Mouse (Mus musculus) MEL (cell line): ENCODE measurements at regions not wholly inside any gene's neighbourhood (a gene's known extent, or its start where the extent isn't known, plus 50 kb on each side); places are given as distances from the start of the nearest gene placed in this dataset.

Experiments
- DNase-seq: peaks from one replicate; pipeline ENCODE4 v3.0.0; 2011; ENCODE audit warnings: low read depth, low spot score
- H3K27ac ChIP-seq: 2 replicates; pipeline ENCODE4 v1.5.1; 2012; ENCODE audit warnings: low read depth, mild to moderate bottlenecking, control low read depth, low read length, moderate library complexity; ENCODE audit not compliant: control insufficient read depth
- H3K27me3 ChIP-seq, 2 experiments: fragments of 150-350 bp in 1 of 2; sonication (generic) in 1 of 2; 2 replicates each; pipeline ENCODE4 v1.6.1; 2012; ENCODE audit warnings: low read length in 2 of 2, mild to moderate bottlenecking in 2 of 2, improper control_type of control experiment in 1 of 2, moderate library complexity in 1 of 2; ENCODE audit not compliant: insufficient read depth in 2 of 2, control insufficient read depth in 1 of 2
- H3K36me3 ChIP-seq, 2 experiments: 2 replicates each; pipeline ENCODE4 v1.6.1; 2012 to 2014; ENCODE audit warnings: low read length in 2 of 2, improper control_type of control experiment in 1 of 2, inconsistent platforms in 1 of 2, mild to moderate bottlenecking in 1 of 2; ENCODE audit not compliant: insufficient read depth in 2 of 2, control insufficient read depth in 1 of 2
- H3K4me1 ChIP-seq, 2 experiments: fragments of 150-350 bp in 1 of 2; sonication (generic) in 1 of 2; 2 replicates each; pipeline ENCODE4 v1.6.1; 2012; ENCODE audit warnings: low read length in 2 of 2, improper control_type of control experiment in 1 of 2, mild to moderate bottlenecking in 1 of 2; ENCODE audit not compliant: insufficient read depth in 2 of 2, control insufficient read depth in 1 of 2
- H3K4me3 ChIP-seq, 2 experiments: fragments of 150-350 bp in 1 of 2; sonication (generic) in 1 of 2; 2 replicates each; pipeline ENCODE4 v1.5.1; 2012; ENCODE audit warnings: low read depth in 2 of 2, low read length in 2 of 2, mild to moderate bottlenecking in 2 of 2, moderate library complexity in 2 of 2, control low read depth in 1 of 2, improper control_type of control experiment in 1 of 2; ENCODE audit not compliant: control insufficient read depth in 1 of 2, insufficient read depth in 1 of 2
- H3K79me2 ChIP-seq: 2 replicates; pipeline ENCODE4 v1.6.1; 2012; ENCODE audit warnings: mild to moderate bottlenecking, low read length, moderate library complexity; ENCODE audit not compliant: control insufficient read depth, poor library complexity, insufficient read depth
- H3K9ac ChIP-seq: 2 replicates; pipeline ENCODE4 v1.6.1; 2012; ENCODE audit warnings: low read depth, mild to moderate bottlenecking, control low read depth, low read length, moderate library complexity; ENCODE audit not compliant: control insufficient read depth, poor library complexity, severe bottlenecking
- H3K9me3 ChIP-seq: fragments of 150-350 bp; sonication (generic); replicated peaks from 2 replicates; pipeline ENCODE4 v1.6.1; 2012; ENCODE audit warnings: mild to moderate bottlenecking, low read length, improper control_type of control experiment, moderate library complexity; ENCODE audit not compliant: insufficient read depth
- BHLHE40 ChIP-seq: IDR thresholded peaks from 2 replicates; pipeline ENCODE4 v1.6.1; 2012; ENCODE audit warnings: low read depth, mild to moderate bottlenecking, inconsistent platforms, low read length, improper control_type of control experiment, borderline replicate concordance
- CHD1 ChIP-seq: IDR thresholded peaks from 2 replicates; pipeline ENCODE4 v1.6.1; 2012; ENCODE audit warnings: low read depth, mild to moderate bottlenecking, inconsistent platforms, low read length, improper control_type of control experiment
- CTCF ChIP-seq, 3 experiments: IDR thresholded peaks in 2 of 3; conservative IDR thresholded peaks in 1 of 3; 2 replicates each; pipeline ENCODE4 v1.5.1; 2011 to 2012; ENCODE audit warnings: low read length in 3 of 3, low read depth in 2 of 3, mild to moderate bottlenecking in 2 of 3, improper control_type of control experiment in 1 of 3, inconsistent platforms in 1 of 3, mixed read lengths in 1 of 3, moderate library complexity in 1 of 3; ENCODE audit not compliant: control insufficient read depth in 1 of 3, insufficient read depth in 1 of 3, poor library complexity in 1 of 3, severe bottlenecking in 1 of 3
- E2F4 ChIP-seq: IDR thresholded peaks from 2 replicates; pipeline ENCODE4 v1.6.1; 2011; ENCODE audit warnings: low read depth, low read length, improper control_type of control experiment, borderline replicate concordance
- ETS1 ChIP-seq: IDR thresholded peaks from 2 replicates; pipeline ENCODE4 v1.6.1; 2012; ENCODE audit warnings: low read depth, mild to moderate bottlenecking, inconsistent platforms, low read length, improper control_type of control experiment, moderate library complexity
- GABPA ChIP-seq: IDR thresholded peaks from 2 replicates; pipeline ENCODE4 v1.6.1; 2012; ENCODE audit warnings: low read depth, mild to moderate bottlenecking, inconsistent platforms, low read length, improper control_type of control experiment, moderate library complexity
- KAT2A ChIP-seq: conservative IDR thresholded peaks from 2 replicates; pipeline ENCODE4 v1.6.1; 2012; ENCODE audit warnings: low read depth, low read length, improper control_type of control experiment, inconsistent platforms
- NRF1 ChIP-seq: IDR thresholded peaks from 2 replicates; pipeline ENCODE4 v1.6.1; 2014; ENCODE audit warnings: low read depth, mild to moderate bottlenecking, inconsistent platforms, low read length, improper control_type of control experiment, moderate library complexity; ENCODE audit not compliant: poor library complexity, insufficient read depth, severe bottlenecking
- POLR2AphosphoS5 ChIP-seq: IDR thresholded peaks from 2 replicates; pipeline ENCODE4 v1.6.1; 2012; ENCODE audit warnings: low read depth, borderline replicate concordance, mild to moderate bottlenecking, inconsistent platforms, low read length, moderate library complexity, mixed read lengths
- SIN3A ChIP-seq: IDR thresholded peaks from 2 replicates; pipeline ENCODE4 v1.6.1; 2012; ENCODE audit warnings: low read length, improper control_type of control experiment, inconsistent platforms
- SMC3 ChIP-seq: IDR thresholded peaks from 2 replicates; pipeline ENCODE4 v1.6.1; 2011; ENCODE audit warnings: low read depth, low read length, improper control_type of control experiment
- TBP ChIP-seq: IDR thresholded peaks from 2 replicates; pipeline ENCODE4 v1.8.0; 2011; ENCODE audit warnings: low read depth, low read length, improper control_type of control experiment
- USF1 ChIP-seq: IDR thresholded peaks from 2 replicates; pipeline ENCODE4 v1.6.1; 2014; ENCODE audit warnings: low read depth, mild to moderate bottlenecking, inconsistent platforms, low read length, improper control_type of control experiment, moderate library complexity
- USF2 ChIP-seq, 2 experiments: IDR thresholded peaks; 2 replicates each; pipeline ENCODE4 v1.6.1; 2011 to 2012; ENCODE audit warnings: improper control_type of control experiment in 2 of 2, low read length in 2 of 2, borderline replicate concordance in 1 of 2, inconsistent platforms in 1 of 2, low read depth in 1 of 2, mild to moderate bottlenecking in 1 of 2; ENCODE audit not compliant: insufficient read depth in 1 of 2
- ZKSCAN1 ChIP-seq: IDR thresholded peaks from 2 replicates; pipeline ENCODE4 v1.6.1; 2012; ENCODE audit warnings: low read depth, mild to moderate bottlenecking, inconsistent platforms, low read length, improper control_type of control experiment, moderate library complexity
- ZNF384 ChIP-seq: IDR thresholded peaks from 2 replicates; pipeline ENCODE4 v1.6.1; 2012; ENCODE audit warnings: low read depth, mild to moderate bottlenecking, inconsistent platforms, low read length, improper control_type of control experiment

- Histone ChIP-seq H3K9me3 (no peaks in the 10 kb centered on the region), H3K36me3 (no peaks in the 10 kb centered on the region), H3K9ac (no peak overlapping the region), H3K27ac (no peak overlapping the region), H3K4me1 (no peaks in the 10 kb centered on the region), H3K4me3 (no peak overlapping the region), H3K79me2 (no peaks in the 10 kb centered on the region), H3K27me3 (no peaks in the 10 kb centered on the region)
- no peak for DNase-seq
- TF ChIP-seq ETS1 (no peak), USF2 (IDR thresholded peaks at IDR 0.05; ENCODE audit: borderline replicate concordance in 1 of 2, insufficient read depth in 1 of 2, low read depth in 1 of 2, low read length in 2 of 2) (no peak)
Measured at GRCm38 (mm10) chr4:92555186-92555585, 363.6 kb upstream of the Gm12666 start.

GRCm38 (mm10) chr4:92542089-92542488 lies 350.5 kb upstream of the Gm12666 start:
- no peaks in the 10 kb centered on the region for H3K9me3 ChIP-seq
- H3K27ac ChIP-seq = no peak overlapping the region
- DNase-seq = no peak
- H3K27me3 ChIP-seq = no peaks in the 10 kb centered on the region
- H3K4me1 ChIP-seq = no peaks in the 10 kb centered on the region
- H3K79me2 ChIP-seq = no peaks in the 10 kb centered on the region
- H3K9ac ChIP-seq = no peak overlapping the region
- H3K36me3 ChIP-seq = no peaks in the 10 kb centered on the region
- no peak overlapping the region for H3K4me3 ChIP-seq
- TF ChIP-seq E2F4 (no peak), ZKSCAN1 (no peak), POLR2AphosphoS5 (no peak), NRF1 (no peak), TBP (no peak), USF2 (IDR thresholded peaks at IDR 0.05; ENCODE audit: borderline replicate concordance in 1 of 2, insufficient read depth in 1 of 2, low read depth in 1 of 2, low read length in 2 of 2) (no peak), GABPA (no peak), CTCF (IDR thresholded peaks at IDR 0.05 in 2 of 3, conservative IDR thresholded peaks at IDR 0.05 in 1 of 3; ENCODE audit: control insufficient read depth in 1 of 3, insufficient read depth in 1 of 3, low read depth in 2 of 3, low read length in 3 of 3, poor library complexity in 1 of 3, severe bottlenecking in 1 of 3) (no peak), CHD1 (no peak), SMC3 (no peak), BHLHE40 (no peak)
- TF ChIP-seq, all 39 proteins: peak for 0

- Histone ChIP-seq H3K27ac (no peak overlapping the region), H3K4me3 (no peak overlapping the region), H3K36me3 (no peaks in the 10 kb centered on the region), H3K4me1 (no peaks in the 10 kb centered on the region), H3K9ac (no peak overlapping the region), H3K9me3 (no peaks in the 10 kb centered on the region), H3K79me2 (no peaks in the 10 kb centered on the region), H3K27me3 (no peaks in the 10 kb centered on the region)
- no peak for TF ChIP-seq ZNF384
- TF ChIP-seq KAT2A = no peak
- no peak for TF ChIP-seq USF1
- no peak for TF ChIP-seq POLR2AphosphoS5
- TF ChIP-seq USF2 (IDR thresholded peaks at IDR 0.05; ENCODE audit: borderline replicate concordance in 1 of 2, insufficient read depth in 1 of 2, low read depth in 1 of 2, low read length in 2 of 2) = no peak
- no peak for TF ChIP-seq SMC3
- no peak for TF ChIP-seq SIN3A
- no peak for DNase-seq
Measured at GRCm38 (mm10) chr4:92538296-92538695, 346.7 kb upstream of the Gm12666 start.
